Mouse (Mus musculus) left cerebral cortex, adult 2 months (tissue): ENCODE measurements at regions not wholly inside any gene's neighbourhood (a gene's known extent, or its start where the extent isn't known, plus 50 kb on each side); places are given as distances from the start of the nearest gene placed in this dataset.

Experiments
- DNase-seq, 2 experiments: peaks; one replicate each; pipeline ENCODE4 v3.0.0; 2021 to 2022; ENCODE audit warnings: low spot score in 2 of 2, mixed read lengths in 1 of 2; ENCODE audit errors: extremely low spot score in 1 of 2
- H3K27ac ChIP-seq: fragments of 200-600 bp; 2 replicates; pipeline ENCODE4 v1.8.1; 2022
- H3K4me3 ChIP-seq: fragments of 200-600 bp; 2 replicates; pipeline ENCODE4 v1.8.1; 2022
- CTCF ChIP-seq: fragments of 200-600 bp; IDR thresholded peaks from 2 replicates; pipeline ENCODE4 v1.8.1; 2022; ENCODE audit warnings: antibody characterized with exemption, mild to moderate bottlenecking, moderate library complexity
- intact Hi-C: fragments of 180-260 bp; cut with DNase I; formaldehyde crosslinking; loops from one replicate; pipeline ENCODE4 v1.15.1; 2025

GRCm38 (mm10) chr4:153679151-153679550 is 196.5 kb upstream of the Ajap1 start:
- no peak for DNase-seq
- TF ChIP-seq CTCF: no peak

GRCm38 (mm10) chr4:153688441-153688840 is 205.8 kb upstream of the Ajap1 start:
- no peak overlapping the region for H3K4me3 ChIP-seq
- TF ChIP-seq CTCF: no peak
- DNase-seq: no peak

More at GRCm38 (mm10) chr4:153679151-153679550, 196.5 kb upstream of the Ajap1 start:
- Histone ChIP-seq H3K4me3 (no peak overlapping the region), H3K27ac (no peak overlapping the region)
- intact Hi-C loops: no loop called here

GRCm38 (mm10) chr4:153693881-153694280 is 211.3 kb upstream of the Ajap1 start:
- no peak overlapping the region for H3K4me3 ChIP-seq
- intact Hi-C loops: no loop called here
- no peak for TF ChIP-seq CTCF
- no peak overlapping the region for H3K27ac ChIP-seq
- DNase-seq: no peak

More at GRCm38 (mm10) chr4:153688441-153688840, 205.8 kb upstream of the Ajap1 start:
- intact Hi-C loops: no loop called here
- H3K27ac ChIP-seq: no peak overlapping the region

GRCm38 (mm10) chr4:153696426-153697040 is 213.9 kb upstream of the Ajap1 start:
- TF ChIP-seq CTCF: no peak
- no peak overlapping the region for H3K4me3 ChIP-seq
- DNase-seq: no peak
- intact Hi-C loops: no loop called here
- no peak overlapping the region for H3K27ac ChIP-seq

GRCm38 (mm10) chr4:153707218-153707617 is 224.6 kb upstream of the Ajap1 start:
- DNase-seq: no peak
- no peak for TF ChIP-seq CTCF
- Histone ChIP-seq H3K27ac (no peak overlapping the region), H3K4me3 (no peak overlapping the region)
- intact Hi-C loops: no loop called here

GRCm38 (mm10) chr4:153714995-153715645 is 232.5 kb upstream of the Ajap1 start:
- intact Hi-C loops: no loop called here
- DNase-seq: no peak
- no peak for TF ChIP-seq CTCF
- Histone ChIP-seq H3K27ac (no peak overlapping the region), H3K4me3 (no peak overlapping the region)

- no peak overlapping the region for H3K4me3 ChIP-seq
- intact Hi-C loops: no loop called here
- H3K27ac ChIP-seq: no peak overlapping the region
- TF ChIP-seq CTCF: no peak
- DNase-seq: peak in 1 of 2 experiments; percentile 25
These were observed 234.7 kb upstream of the Ajap1 start for GRCm38 (mm10) chr4:153717273-153717672.

GRCm38 (mm10) chr4:153724045-153724444 is 233.0 kb upstream of the A430005L14Rik start:
- Histone ChIP-seq H3K4me3 (no peak overlapping the region), H3K27ac (no peak overlapping the region)
- peak in 1 of 2 experiments; percentile 36 for DNase-seq
- no peak for TF ChIP-seq CTCF
- intact Hi-C loops: no loop called here

GRCm38 (mm10) chr4:153727273-153727672 is 229.8 kb upstream of the A430005L14Rik start:
- no peak for TF ChIP-seq CTCF
- no peak for DNase-seq
- no peak overlapping the region for H3K27ac ChIP-seq
- intact Hi-C loops: no loop called here
- no peak overlapping the region for H3K4me3 ChIP-seq

- DNase-seq: no peak
- Histone ChIP-seq H3K4me3 (no peak overlapping the region), H3K27ac (no peak overlapping the region)
- no peak for TF ChIP-seq CTCF
- intact Hi-C loops: no loop called here
These were observed 229.1 kb upstream of the A430005L14Rik start for GRCm38 (mm10) chr4:153727896-153728422.

- Histone ChIP-seq H3K27ac (no peak overlapping the region), H3K4me3 (no peak overlapping the region)
- intact Hi-C loops: no loop called here
- no peak for TF ChIP-seq CTCF
- no peak for DNase-seq
These were observed 218.9 kb upstream of the A430005L14Rik start for GRCm38 (mm10) chr4:153738088-153738487.

GRCm38 (mm10) chr4:153742241-153742640 is 214.8 kb upstream of the A430005L14Rik start:
- TF ChIP-seq CTCF: no peak
- no peak for DNase-seq
- Histone ChIP-seq H3K27ac (no peak overlapping the region), H3K4me3 (no peak overlapping the region)
- intact Hi-C loops: no loop called here
